Mouse (Mus musculus) megakaryocyte progenitor cell, adult 5-6 weeks (primary cell): ENCODE measurements around the gene Tmem101. TPM values are rescaled to one million over a fixed set of nuclear protein-coding genes. Genes with fewer than 3 reads are reported as not detected.

Experiments
- ATAC-seq: replicated peaks from 2 replicates; pipeline ENCODE4 v1.8.0; 2016; ENCODE audit warnings: mild to moderate bottlenecking, moderate TSS enrichment, inconsistent platforms; ENCODE audit not compliant: poor library complexity
- total RNA-seq, 2 experiments: library from RNA; stranded (forward) in 1 of 2; stranded (reverse) in 1 of 2; fragments of 157-497, 149-512 nt in 1 of 2; fragments of 200-1000 nt in 1 of 2; gene quantifications; 2 replicates each; pipeline versions ENCODE4 v1.2.3 to v1.2.4; 2015 to 2017

Tmem101 gene
- total RNA-seq (2015) (8.1 and 11.5 TPM in 2 replicates), total RNA-seq (2017) (14.9 and 17.5 TPM in 2 replicates)

GRCm38 (mm10) chr11:102156039-102156785 lies at the start of gene Tmem101:
Gene Tmem101 (minus strand): TSS chr11:102156404.
- peak; percentile 92 for ATAC-seq

DNA sequence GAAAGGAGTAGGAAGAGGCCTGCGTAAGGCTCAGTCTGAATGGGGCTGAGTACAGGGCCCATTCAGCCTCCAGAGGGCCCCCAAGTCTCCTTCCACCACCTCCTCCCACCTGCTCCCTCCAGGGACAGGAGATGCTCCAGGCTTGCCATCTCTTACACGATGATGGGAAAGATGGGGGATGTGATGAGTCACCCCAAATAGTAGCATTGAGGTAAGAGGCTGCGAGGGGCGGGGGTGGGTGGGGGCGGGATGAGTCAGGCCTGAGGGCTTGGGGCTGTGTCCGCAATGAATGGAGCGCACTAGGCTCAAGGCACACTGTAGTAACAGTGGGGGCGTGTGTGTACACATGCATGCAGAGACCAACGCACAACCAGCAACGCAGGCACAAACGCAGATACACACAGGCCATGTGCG lies 45.2 kb upstream of the Tmem101 start:
- no peak for ATAC-seq

GRCm38 (mm10) chr11:102199856-102200255 lies 43.7 kb upstream of the Tmem101 start:
- ATAC-seq, result no peak

DNA sequence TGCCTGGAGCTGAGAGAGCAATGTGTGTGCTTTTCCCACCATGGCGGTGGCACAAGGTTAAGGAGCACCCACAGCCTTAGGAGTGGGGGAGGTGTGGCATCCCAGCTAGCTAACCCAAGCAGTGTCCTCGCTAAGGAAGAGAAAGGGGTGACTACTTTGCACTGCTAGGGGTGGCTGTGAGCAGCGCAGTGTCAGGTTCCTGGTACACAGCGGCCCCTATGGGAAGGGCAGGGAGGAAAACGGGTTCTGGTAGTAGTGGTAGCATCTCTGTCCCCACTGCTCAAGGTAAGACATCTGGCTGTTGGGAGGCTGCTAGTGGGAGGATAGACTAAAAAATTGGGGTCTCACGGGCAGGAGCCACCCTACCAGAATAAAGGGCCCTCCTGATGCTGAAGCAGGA lies 42.0 kb upstream of the Tmem101 start:
- no peak for ATAC-seq

DNA sequence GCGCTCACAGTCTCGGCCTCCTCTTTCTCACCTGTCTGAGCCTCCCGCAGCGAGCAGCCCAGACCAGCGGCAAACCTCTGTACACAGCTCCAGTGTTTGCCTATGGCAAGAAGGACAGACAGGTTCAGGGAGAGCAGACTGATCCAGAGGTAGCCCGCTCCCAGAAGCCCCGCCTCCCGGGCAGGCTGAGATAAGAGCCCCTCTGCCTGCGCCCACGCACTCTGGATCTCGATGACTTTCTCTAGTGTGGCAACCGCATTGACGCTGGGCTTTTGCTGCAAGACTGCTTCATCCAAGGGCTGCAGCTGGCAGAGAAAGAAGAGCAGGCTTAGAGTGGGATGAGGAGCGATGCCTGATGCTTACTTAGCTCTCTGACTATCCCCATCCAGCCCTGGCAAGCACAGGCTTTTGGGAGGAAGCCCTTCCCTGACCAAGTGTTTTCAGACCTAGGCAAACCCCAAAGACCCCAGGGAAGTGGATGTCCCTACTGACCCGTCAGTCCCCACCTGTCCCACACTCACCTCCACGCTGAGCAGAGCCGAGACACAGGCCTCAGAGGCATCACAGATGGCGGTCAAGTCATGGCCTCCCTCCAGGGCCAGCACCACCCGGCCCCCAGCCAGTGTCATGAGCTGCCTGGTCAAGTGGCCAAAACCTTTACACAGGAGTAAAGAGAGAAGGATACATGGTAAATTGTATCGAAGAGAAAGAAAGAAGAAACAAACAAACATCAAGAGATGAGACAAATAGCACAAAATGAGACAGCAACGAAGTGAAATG lies 40.0 kb upstream of the Tmem101 start:
- ATAC-seq, result peak; percentile 50; the same call in 1 of the 2 replicates

DNA sequence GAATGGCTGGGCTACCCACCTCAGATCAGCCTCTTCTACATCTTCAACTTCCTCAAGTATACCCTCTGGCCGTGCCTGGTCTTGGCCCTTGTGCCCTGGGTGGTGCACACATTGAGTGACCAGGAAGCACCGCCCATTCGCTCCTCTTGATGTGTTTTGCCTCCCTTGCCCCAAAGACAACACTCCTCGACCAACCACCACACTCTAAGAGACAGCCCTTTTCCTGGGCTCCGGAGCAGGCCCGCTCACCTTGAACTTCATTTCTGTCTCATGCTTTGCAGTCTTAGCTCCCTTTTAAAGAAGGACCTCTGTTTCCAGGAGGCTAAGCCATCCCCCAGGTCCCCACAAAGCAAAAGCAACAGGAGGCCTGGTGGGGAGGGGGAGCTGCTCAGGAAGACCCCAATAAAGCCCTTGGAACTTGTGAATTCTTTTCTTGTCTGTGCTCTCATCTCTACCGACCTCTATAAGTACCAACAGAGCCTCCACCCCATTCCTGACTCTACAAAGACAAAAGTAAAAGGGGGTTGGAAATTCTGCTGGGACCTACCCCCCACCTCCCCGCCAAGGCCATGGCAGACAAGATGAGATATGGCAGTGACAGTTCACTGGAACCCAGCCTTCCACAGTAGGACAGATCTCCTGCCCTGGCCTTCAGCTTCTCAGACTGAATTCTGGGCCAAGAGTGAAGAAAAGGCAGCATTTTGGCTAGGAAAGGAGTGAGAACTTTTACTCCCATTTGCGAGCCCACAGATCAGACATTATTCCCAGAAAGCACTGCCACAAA lies 37.6 kb upstream of the Tmem101 start:
- no peak for ATAC-seq

DNA sequence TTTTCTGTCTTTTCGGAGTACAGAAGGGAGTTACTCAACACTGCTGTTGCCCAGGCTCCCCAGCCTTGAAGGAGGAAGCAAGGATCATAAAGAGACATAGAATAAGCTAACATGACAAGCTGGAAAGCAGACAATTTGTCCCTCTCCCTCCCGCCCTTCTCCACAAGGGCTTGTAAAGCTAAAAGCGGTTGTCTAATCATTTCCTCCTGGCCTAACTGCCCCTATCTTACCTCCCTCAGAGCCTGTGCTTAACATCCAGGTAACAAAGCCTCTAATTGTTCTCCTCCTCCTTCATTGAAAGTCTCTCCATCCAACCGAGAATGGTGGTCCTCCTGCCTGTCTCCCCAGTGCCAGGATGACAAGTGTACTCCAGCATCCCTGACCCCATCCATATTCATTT lies 34.6 kb upstream of the Tmem101 start:
- peak; percentile 23; the same call in 1 of the 2 replicates for ATAC-seq

- ATAC-seq, result peak; percentile 82
Measured at GRCm38 (mm10) chr11:102189461-102190436, 33.5 kb upstream of the Tmem101 start, which contains the start of gene G6pc3. Gene G6pc3 (plus strand): TSS chr11:102189620.

DNA sequence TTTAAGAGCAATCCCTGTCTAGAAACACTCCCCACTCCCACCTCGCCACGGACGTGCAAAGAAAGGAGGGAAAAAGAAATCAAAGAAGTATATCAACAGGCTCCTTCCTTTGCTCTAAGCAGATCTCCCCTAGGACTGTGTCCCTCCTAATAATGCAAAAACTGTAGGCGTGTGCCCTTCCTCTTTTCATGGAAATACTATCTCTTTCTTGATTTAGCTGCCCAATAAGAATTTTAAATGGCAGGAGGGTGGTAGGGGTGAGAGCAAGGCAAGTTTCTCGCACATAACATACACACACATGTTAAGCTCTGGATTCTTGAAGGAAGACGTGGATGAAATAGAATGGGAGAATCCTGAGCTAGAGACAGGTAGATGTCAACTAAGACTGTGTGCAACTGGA lies 32.8 kb upstream of the Tmem101 start:
- no peak for ATAC-seq

DNA sequence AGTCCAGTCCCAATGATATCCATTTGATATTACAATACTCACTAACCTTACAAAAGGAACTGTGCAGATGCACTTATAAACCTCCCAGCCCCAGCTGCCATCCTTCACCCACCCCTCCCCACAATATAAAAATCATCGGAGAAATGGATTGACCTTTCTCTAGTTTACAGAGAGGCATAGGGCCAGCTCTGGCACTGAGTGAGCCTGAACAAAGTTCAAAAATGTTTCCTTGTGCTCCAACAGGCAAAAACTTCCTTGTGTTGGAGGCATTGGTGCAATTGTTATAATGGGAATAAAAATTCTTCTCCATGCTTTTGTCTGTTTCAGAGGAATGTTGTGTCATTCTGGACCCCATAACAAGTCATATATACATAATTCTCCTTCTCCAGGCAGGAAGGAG lies 30.0 kb upstream of the Tmem101 start:
- ATAC-seq, result no peak

GRCm38 (mm10) chr11:102185677-102186076 lies 29.5 kb upstream of the Tmem101 start:
- ATAC-seq, result no peak

- ATAC-seq, result peak; percentile 80
Measured at GRCm38 (mm10) chr11:102184646-102185495, 28.7 kb upstream of the Tmem101 start, which contains the start of gene Lsm12. Gene Lsm12 (minus strand): TSS chr11:102185296.

GRCm38 (mm10) chr11:102184253-102184645 lies 28.0 kb upstream of the Tmem101 start:
- no peak for ATAC-seq

DNA sequence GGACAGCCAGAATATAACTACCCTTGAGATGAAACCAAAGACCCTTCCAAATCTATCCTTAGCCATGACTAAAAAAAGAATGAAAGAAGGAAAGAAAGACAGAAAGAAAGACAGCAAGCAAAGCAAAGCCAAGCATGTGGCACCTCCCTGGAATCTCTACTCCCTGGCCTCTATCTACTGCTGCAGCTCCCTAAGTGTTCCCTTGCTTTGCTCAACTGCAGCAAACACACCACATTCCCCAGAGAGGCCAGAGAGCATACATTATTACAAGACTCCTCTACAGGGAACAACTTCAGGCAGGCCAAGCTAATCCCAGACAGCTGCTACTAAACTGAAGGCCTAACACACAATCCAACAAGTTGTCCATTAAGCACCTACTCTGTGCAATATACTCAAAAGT lies 23.6 kb upstream of the Tmem101 start:
- no peak for ATAC-seq

- ATAC-seq, result no peak
Measured at GRCm38 (mm10) chr11:102168689-102169088, 12.5 kb upstream of the Tmem101 start.

- ATAC-seq, result no peak
Measured at GRCm38 (mm10) chr11:102167539-102167938, 11.3 kb upstream of the Tmem101 start.

- no peak for ATAC-seq
Measured at GRCm38 (mm10) chr11:102165971-102166722, 9.9 kb upstream of the Tmem101 start.

DNA sequence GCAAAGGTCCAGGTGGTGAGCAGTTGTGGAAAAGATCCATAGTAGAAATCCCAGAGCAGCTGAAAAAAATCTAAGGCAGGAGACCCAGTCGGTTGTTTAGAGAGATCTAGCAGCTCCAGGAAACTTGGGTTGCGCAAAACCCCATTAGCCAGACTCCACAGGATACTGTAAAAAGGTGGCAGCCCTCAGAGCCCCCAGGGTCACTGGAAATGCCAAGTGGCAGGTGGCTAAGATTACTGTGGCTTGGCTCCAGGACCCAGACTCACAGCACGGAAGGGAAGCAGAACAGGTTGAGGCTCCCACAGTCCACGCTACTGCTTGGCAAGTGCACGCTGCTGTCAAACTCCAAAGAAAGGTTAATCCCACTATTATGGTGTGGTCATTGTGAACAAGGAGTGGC lies 3.6 kb upstream of the Tmem101 start:
- no peak for ATAC-seq
